Mouse (Mus musculus) adrenal gland, postnatal 14 days (tissue): ENCODE measurements around the gene Srgap1. TPM values are rescaled to one million over a fixed set of nuclear protein-coding genes. Genes with fewer than 3 reads are reported as not detected.

Experiments used
- DNase-seq: peaks from one replicate; pipeline ENCODE4 v3.0.0; 2021; ENCODE audit warnings: mixed read lengths
- long read RNA-seq, 2 experiments: library from polyadenylated mRNA; stranded (forward); transcript quantifications; one replicate each; pipeline ENCODE4 v2.0.0; 2021
- total RNA-seq: library from RNA; stranded (reverse); gene quantifications from 2 replicates; pipeline ENCODE4 v1.2.3, GENCODE M21; 2021

Srgap1 gene
- 4.4 and 5.1 TPM in 2 replicates for total RNA-seq
- long read RNA-seq, experiment 1, partial matches to known transcripts = 1 of 1 reads
- long read RNA-seq, experiment 1, other reads (novel, unspliced or antisense) = 0 of 1 reads
- long read RNA-seq, experiment 2 = 0 reads

- DNase-seq = peak; percentile 62
Observed at GRCm38 (mm10) chr10:122046904-122047726, at the start of gene Srgap1. Gene Srgap1, minus strand, starts transcription at chr10:122047315.

- no peak for DNase-seq
Observed at GRCm38 (mm10) chr10:122096462-122096979, 49.4 kb upstream of the Srgap1 start.

- DNase-seq = no peak
Observed at GRCm38 (mm10) chr10:122090472-122090871, 43.4 kb upstream of the Srgap1 start.

DNA sequence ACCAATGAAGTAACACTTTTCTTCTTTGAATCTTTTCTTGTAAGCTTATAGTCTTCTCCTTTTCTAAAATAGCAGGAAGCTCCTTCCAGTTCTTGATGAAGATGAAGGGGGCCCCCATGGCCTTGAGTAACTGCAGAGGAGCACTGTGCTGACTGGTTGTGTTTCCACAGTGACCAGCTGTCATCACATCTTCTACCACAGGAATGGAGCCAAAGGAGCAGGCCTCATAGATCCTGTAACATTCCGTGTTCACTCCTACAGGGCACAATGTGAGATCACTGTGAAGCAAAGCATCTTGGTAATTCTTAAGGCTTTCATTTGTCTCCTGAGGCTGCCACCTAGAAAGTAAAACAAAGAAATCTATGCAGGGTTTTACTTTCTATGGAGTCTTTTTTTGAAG lies 34.2 kb upstream of the Srgap1 start:
- no peak for DNase-seq

GRCm38 (mm10) chr10:122069153-122069552 lies 22.0 kb upstream of the Srgap1 start:
- no peak for DNase-seq

- no peak for DNase-seq
Observed at GRCm38 (mm10) chr10:122055826-122056225, 8.7 kb upstream of the Srgap1 start.

GRCm38 (mm10) chr10:122054535-122054934 lies 7.4 kb upstream of the Srgap1 start:
- peak; percentile 64 for DNase-seq

GRCm38 (mm10) chr10:122051831-122052230 lies 4.7 kb upstream of the Srgap1 start:
- peak; percentile 91 for DNase-seq

DNA sequence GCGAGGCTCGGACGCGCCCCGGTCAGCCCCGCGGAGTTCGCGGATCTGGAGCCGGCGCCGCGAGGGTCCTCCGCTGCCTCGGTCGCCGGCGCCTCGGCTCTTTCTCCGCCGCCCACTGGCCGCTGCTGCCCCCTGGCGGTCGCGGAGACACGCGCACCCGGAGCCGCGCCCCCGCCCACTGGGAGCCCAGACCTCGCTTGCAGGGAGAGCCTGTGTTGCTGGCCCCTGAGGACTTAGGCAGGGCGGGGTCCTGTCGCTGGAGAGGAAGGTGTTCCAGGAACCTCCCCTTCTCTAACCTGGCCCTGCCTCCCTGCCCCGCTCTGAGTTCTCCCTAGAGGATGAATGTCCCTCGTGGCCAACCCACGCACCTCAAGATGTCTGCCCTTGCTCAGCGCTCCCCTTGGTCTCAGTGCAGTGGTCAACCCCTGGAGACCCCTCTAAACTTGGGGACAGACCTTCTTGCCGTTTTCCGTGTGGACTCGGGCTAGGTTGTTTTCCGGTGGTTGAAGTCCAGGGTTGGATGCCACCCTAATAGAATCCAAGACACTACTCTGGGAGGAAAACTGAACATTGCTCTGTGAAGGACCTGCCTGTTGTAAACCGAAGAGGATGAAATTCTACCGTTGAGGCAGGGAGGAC lies 731 bp upstream of the Srgap1 start:
- DNase-seq = peak; percentile 91

DNA sequence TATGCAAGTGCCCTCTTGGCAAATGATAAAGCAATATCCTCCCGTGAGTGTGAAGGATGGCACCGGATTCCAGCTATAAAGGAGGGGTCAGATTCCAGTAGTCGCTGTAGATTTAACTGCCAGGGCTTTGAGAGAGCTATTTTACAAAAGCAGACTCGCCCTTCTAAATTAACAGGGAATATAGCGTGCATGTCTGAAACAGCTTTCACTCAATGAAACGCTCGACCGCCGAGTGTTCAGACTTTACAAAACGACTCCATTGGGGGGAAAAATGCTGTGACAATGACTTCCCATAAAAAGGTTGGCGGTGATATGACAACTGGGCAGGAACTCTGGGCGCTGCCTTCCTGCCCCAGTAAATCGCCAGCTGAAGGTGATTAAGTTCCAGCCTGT lies 608 bp downstream of the Srgap1 start:
- peak; percentile 10 for DNase-seq

DNA sequence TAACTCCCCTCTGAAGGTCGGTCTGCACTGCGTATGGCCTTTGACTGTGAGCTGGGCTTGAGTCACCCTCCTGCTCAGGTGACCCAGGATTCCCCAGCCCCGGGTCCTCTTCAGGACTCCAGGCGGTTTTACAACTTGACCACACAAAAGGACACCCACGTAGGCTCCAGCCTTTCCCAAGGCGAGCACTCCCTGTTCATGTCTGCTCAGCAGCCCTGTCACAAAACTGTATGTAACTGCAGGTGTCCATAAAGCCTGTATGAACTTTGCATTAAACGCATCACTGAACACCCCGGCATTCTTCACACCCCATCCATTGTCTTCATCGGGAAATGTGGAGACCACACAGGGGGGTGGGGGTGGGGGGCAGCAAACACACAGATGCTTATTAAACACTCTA lies 1.2 kb downstream of the Srgap1 start:
- no peak for DNase-seq

GRCm38 (mm10) chr10:122044926-122045325 lies 2.2 kb downstream of the Srgap1 start:
- DNase-seq = no peak

GRCm38 (mm10) chr10:122040372-122040771 lies 6.7 kb downstream of the Srgap1 start:
- peak; percentile 32 for DNase-seq

- no peak for DNase-seq
Observed at GRCm38 (mm10) chr10:122039566-122039965, 7.5 kb downstream of the Srgap1 start.

DNA sequence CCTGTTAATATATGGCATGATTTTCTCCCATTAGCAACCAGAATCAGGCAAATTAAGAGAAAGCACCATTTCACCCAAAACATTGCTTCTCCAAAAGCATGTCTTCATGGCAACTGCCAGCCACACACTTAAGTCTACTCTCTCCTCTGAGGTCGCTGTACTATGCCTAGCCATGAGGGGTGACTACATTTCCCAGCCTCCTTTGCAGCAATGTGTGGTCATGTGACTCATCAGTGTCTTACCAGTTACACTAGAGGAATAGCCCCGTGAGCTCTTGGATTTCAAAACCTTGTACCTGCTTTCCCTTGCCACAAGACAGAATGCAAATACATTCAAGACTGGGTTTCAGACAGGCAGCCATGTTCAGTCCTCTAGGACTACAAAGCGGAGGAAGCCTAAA lies 8.6 kb downstream of the Srgap1 start:
- DNase-seq = peak; percentile 34

GRCm38 (mm10) chr10:122033271-122033670 lies 13.8 kb downstream of the Srgap1 start:
- no peak for DNase-seq

DNA sequence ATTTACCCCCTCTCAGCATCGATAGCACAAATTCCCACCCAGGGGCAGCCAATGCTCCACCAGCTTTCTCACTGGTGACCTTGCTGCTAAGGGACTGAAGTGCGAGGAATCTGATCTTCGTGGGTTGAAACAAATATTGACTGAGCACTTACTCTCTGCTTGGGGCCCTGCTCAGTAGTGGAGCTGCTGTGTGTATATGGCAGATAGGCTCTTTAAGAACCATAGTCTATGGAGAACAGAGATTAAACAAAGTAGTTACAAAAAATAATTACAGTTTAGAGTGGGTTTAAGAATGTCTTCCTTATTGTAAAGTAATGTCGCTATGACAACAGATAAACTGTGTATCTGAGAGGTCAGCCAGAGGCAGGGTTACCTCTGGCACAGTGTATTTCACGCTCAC lies 16.7 kb downstream of the Srgap1 start:
- no peak for DNase-seq

GRCm38 (mm10) chr10:122029738-122030137 lies 17.4 kb downstream of the Srgap1 start:
- DNase-seq = no peak

GRCm38 (mm10) chr10:122025198-122025597 lies 21.9 kb downstream of the Srgap1 start:
- DNase-seq = no peak

DNA sequence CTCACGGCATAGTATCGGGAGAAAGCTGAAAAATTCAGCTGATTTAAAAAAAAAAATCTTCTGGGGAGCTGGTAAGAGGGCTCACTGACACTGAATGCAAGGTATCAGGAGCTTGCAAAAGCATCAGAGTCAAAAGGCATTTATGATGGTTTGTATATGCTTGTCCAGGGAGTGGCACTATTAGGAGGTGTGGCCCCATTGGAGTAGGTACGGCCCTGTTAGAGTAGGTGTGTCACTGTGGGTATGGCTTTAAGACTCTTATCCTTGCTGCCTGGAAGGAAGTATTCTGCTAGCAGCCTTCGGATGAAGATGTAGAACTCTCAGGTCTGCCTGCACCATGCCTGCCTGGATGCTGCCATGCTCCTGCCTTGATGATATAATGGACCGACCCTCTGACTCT lies 26.2 kb downstream of the Srgap1 start:
- DNase-seq = no peak

- peak; percentile 19 for DNase-seq
Observed at GRCm38 (mm10) chr10:122020255-122020654, 26.9 kb downstream of the Srgap1 start.

GRCm38 (mm10) chr10:122018594-122019048 lies 28.5 kb downstream of the Srgap1 start:
- DNase-seq = peak; percentile 35

DNA sequence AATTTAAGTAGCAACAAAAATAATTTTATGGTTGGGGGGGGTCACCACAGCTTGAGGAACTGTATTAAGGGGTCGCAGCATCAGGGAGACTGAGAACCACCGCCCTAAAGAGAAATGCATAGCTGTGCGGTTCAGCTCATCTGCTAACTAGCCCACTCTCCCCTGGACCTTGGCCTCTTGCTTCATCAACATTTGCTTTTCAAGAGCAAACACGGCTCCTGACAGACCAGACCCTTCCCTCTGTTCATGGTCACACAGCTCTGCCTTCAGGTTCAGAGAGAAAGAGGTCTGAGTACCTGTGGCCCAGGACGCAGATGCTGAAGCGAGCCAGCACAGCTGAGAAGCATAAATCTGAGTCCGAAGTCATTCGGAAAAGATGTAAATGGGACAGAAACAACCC lies 29.4 kb downstream of the Srgap1 start:
- DNase-seq = no peak
